Mouse (Mus musculus) frontal cortex, adult (tissue): ENCODE results near the gene Fgfr2.
"Not testable (repeated sequence)": the region's sequence is repeated elsewhere in the genome, so short reads cannot be mapped to it uniquely, and the experiment has no call there.

Experiments
- ATAC-seq: cut with Nextera tagmentation; 2 replicates; pipeline ENCODE4 v1.9.2; 2017; ENCODE audit warnings: mild to moderate bottlenecking, moderate library complexity, mixed read lengths; ENCODE audit not compliant: low TSS enrichment

Gene Fgfr2

GRCm38 (mm10) chr7:131256841-131257240 is 1866.3 kb downstream of the Fgfr2 start:
- no peak for ATAC-seq

- no peak for ATAC-seq
Observed at GRCm38 (mm10) chr7:131244993-131245392, 1878.2 kb downstream of the Fgfr2 start.

GRCm38 (mm10) chr7:131236091-131236490 is 1887.1 kb downstream of the Fgfr2 start:
- ATAC-seq = no peak

- ATAC-seq = no peak
Observed at GRCm38 (mm10) chr7:131223086-131223485, 1900.1 kb downstream of the Fgfr2 start.

- ATAC-seq = no peak
Observed at GRCm38 (mm10) chr7:131187996-131188395, 1935.2 kb downstream of the Fgfr2 start.

- ATAC-seq = peak; percentile 99
Observed at GRCm38 (mm10) chr7:131187047-131187446, 1936.1 kb downstream of the Fgfr2 start.

GRCm38 (mm10) chr7:131184339-131184738 is 1938.8 kb downstream of the Fgfr2 start:
- no peak for ATAC-seq

- ATAC-seq = 0 out of 2 replicates have a peak, but pooled peaks have one; percentile 25
Observed at GRCm38 (mm10) chr7:131182685-131183084, 1940.5 kb downstream of the Fgfr2 start.

- ATAC-seq = no peak
Observed at GRCm38 (mm10) chr7:131174121-131174520, 1949.0 kb downstream of the Fgfr2 start, which contains the start of gene 5430419D17Rik. 5430419D17Rik (plus strand) TSS chr7:131174402.

GRCm38 (mm10) chr7:131169099-131169498 is 1954.1 kb downstream of the Fgfr2 start:
- ATAC-seq = no peak

- ATAC-seq = no peak
Observed at GRCm38 (mm10) chr7:131167771-131168170, 1955.4 kb downstream of the Fgfr2 start.

- no peak for ATAC-seq
Observed at GRCm38 (mm10) chr7:131162251-131162650, 1960.9 kb downstream of the Fgfr2 start.

GRCm38 (mm10) chr7:131153044-131153443 is 1970.1 kb downstream of the Fgfr2 start:
- no peak for ATAC-seq

GRCm38 (mm10) chr7:131150179-131150578 is 1973.0 kb downstream of the Fgfr2 start:
- ATAC-seq = no peak

GRCm38 (mm10) chr7:131146214-131146613 is 1976.9 kb downstream of the Fgfr2 start, which contains the start of gene 4933402N03Rik:
4933402N03Rik (minus strand) TSS chr7:131146314.
- no peak for ATAC-seq

- no peak for ATAC-seq
Observed at GRCm38 (mm10) chr7:131133181-131133580, 1990.0 kb downstream of the Fgfr2 start.

- no peak for ATAC-seq
Observed at GRCm38 (mm10) chr7:131130021-131130420, 1993.1 kb downstream of the Fgfr2 start.

- no peak for ATAC-seq
Observed at GRCm38 (mm10) chr7:131122210-131122807, 2000.8 kb downstream of the Fgfr2 start.

- peak; percentile 88 for ATAC-seq
Observed at GRCm38 (mm10) chr7:131114434-131114833, 2008.7 kb downstream of the Fgfr2 start.

- ATAC-seq = no peak
Observed at GRCm38 (mm10) chr7:131113676-131114075, 2009.5 kb downstream of the Fgfr2 start.

- ATAC-seq = peak; percentile 78
Observed at GRCm38 (mm10) chr7:131112486-131112885, 2010.7 kb downstream of the Fgfr2 start.

GRCm38 (mm10) chr7:131082403-131082802 is 2040.7 kb downstream of the Fgfr2 start:
- ATAC-seq = not testable (repeated sequence)

- no peak for ATAC-seq
Observed at GRCm38 (mm10) chr7:131075956-131076355, 2047.2 kb downstream of the Fgfr2 start.

GRCm38 (mm10) chr7:131074098-131074497 is 2049.1 kb downstream of the Fgfr2 start:
- not testable (repeated sequence) for ATAC-seq
